Mouse (Mus musculus): ENCODE measurements around the gene Srgap3. TPM values are rescaled to one million over a fixed set of nuclear protein-coding genes. Genes with fewer than 3 reads are reported as not detected.

Gene Srgap3
- polyA plus RNA-seq, 1 experiment from 2014 or later: 1.5 TPM

DNA sequence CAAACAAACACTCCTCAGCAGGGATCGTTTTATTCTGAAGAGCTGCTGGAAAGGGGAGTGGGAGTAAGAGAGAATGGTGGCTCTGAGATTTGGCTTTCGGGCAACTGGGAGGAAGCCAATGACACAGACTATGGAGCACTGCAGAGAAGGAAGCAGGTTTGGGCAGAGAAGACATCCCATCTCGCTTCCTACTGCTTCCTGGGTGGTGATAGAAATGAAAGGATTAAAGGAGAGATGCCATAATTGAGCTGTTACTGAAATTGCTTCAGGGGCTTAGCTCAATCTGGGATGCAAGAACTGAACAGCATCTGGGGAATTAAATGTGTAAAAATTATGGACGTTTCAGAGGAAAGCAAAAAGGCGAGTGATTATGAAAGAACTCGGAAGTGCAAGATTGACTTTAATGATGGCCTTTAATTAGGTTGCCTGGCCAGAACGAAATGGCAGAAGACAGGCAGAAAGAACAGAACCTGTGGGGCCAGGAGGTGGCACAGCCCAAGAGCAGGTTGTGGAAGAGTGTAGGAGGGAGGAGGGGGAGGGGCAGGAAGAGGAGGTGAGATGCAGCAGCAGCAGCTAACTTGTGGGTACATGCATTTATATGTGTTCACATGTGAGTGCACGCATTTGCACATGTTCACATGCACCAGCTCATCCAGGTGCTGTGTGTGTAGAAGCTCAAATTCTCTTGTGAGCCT lies 126.6 kb downstream of the Srgap3 start:
- WGBS: 70% methylated on average over 8 of the region's 8 CpGs
- Histone ChIP-seq H3K27ac (replicated peaks) (no peak overlapping the region), H3K4me3 (ENCODE audit: low read depth, low read length) (no peak overlapping the region)

GRCm38 (mm10) chr6:112818403-112818901 lies 128.6 kb downstream of the Srgap3 start:
- no peak for ATAC-seq (ENCODE audit: low FRiP score, low TSS enrichment)
- no peak overlapping the region for H3K27ac ChIP-seq (replicated peaks)
- DNase-seq (ENCODE audit: low spot score): no peak
- H3K4me2 ChIP-seq (replicated peaks; ENCODE audit: low read depth): no peak overlapping the region
- no peaks in the 10 kb centered on the region for H3K9me3 ChIP-seq (ENCODE audit: control insufficient read depth, low read length)
- no peak overlapping the region for H3K9ac ChIP-seq (ENCODE audit: low read length)
- no peaks in the 10 kb centered on the region for H3K36me3 ChIP-seq (ENCODE audit: control insufficient read depth, insufficient read depth, low read length)
- no peaks in the 10 kb centered on the region for H3K4me1 ChIP-seq (replicated peaks; ENCODE audit: control insufficient read depth, insufficient read depth)
- WGBS: 79% methylated on average over 7 of the region's 7 CpGs
- H3K4me3 ChIP-seq (ENCODE audit: low read depth, low read length): no peak overlapping the region
- H3K27me3 ChIP-seq (ENCODE audit: control insufficient read depth, insufficient read depth, low read length): no peaks in the 10 kb centered on the region
- TF ChIP-seq EP300 (optimal IDR thresholded peaks at IDR 0.05) (no peak), CTCF (IDR thresholded peaks at IDR 0.05; ENCODE audit: low read depth) (no peak)

More for the DNA sequence above, 126.6 kb downstream of the Srgap3 start:
- Histone ChIP-seq H3K4me1 (replicated peaks; ENCODE audit: control insufficient read depth, insufficient read depth) (no peaks in the 10 kb centered on the region), H3K9me3 (ENCODE audit: control insufficient read depth, low read length) (no peaks in the 10 kb centered on the region), H3K4me2 (replicated peaks; ENCODE audit: low read depth) (no peak overlapping the region), H3K36me3 (ENCODE audit: control insufficient read depth, insufficient read depth, low read length) (no peaks in the 10 kb centered on the region), H3K9ac (ENCODE audit: low read length) (no peak overlapping the region), H3K27me3 (ENCODE audit: control insufficient read depth, insufficient read depth, low read length) (no peaks in the 10 kb centered on the region)
- TF ChIP-seq CTCF (IDR thresholded peaks at IDR 0.05; ENCODE audit: low read depth) (no peak), EP300 (optimal IDR thresholded peaks at IDR 0.05) (no peak)
- no peak for DNase-seq (ENCODE audit: low spot score)
- ATAC-seq (ENCODE audit: low FRiP score, low TSS enrichment): no peak

DNA sequence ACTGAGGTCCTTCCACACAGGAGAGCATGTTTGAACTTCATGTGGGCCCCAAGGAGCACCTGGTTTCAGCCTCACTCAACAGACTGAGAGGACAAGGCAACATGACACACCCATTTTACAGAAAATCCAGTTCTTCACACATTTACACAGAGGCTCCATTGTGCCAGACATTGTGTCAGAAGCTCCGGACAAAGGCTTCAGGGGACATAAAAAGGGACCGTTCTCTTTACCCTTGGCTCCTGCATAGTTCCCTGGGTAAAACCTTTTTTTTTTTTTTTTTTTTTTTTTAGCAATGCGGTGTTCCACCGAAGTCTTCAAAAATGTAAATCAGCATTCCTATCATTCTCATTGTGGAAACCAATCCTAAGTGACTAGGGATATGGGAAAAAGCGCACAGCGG lies 131.5 kb downstream of the Srgap3 start:
- Histone ChIP-seq H3K4me2 (replicated peaks; ENCODE audit: low read depth) (no peak overlapping the region), H3K27me3 (ENCODE audit: control insufficient read depth, insufficient read depth, low read length) (no peaks in the 10 kb centered on the region), H3K27ac (replicated peaks) (no peak overlapping the region), H3K4me1 (replicated peaks; ENCODE audit: control insufficient read depth, insufficient read depth) (no peaks in the 10 kb centered on the region), H3K9ac (ENCODE audit: low read length) (no peak overlapping the region), H3K36me3 (ENCODE audit: control insufficient read depth, insufficient read depth, low read length) (no peaks in the 10 kb centered on the region), H3K9me3 (ENCODE audit: control insufficient read depth, low read length) (no peaks in the 10 kb centered on the region), H3K4me3 (ENCODE audit: low read depth, low read length) (no peak overlapping the region)
- ATAC-seq (ENCODE audit: low FRiP score, low TSS enrichment) (no peak), DNase-seq (ENCODE audit: low spot score) (no peak)
- WGBS: 57% methylated on average over 6 of the region's 6 CpGs
- TF ChIP-seq EP300 (optimal IDR thresholded peaks at IDR 0.05) (no peak), CTCF (IDR thresholded peaks at IDR 0.05; ENCODE audit: low read depth) (no peak)

DNA sequence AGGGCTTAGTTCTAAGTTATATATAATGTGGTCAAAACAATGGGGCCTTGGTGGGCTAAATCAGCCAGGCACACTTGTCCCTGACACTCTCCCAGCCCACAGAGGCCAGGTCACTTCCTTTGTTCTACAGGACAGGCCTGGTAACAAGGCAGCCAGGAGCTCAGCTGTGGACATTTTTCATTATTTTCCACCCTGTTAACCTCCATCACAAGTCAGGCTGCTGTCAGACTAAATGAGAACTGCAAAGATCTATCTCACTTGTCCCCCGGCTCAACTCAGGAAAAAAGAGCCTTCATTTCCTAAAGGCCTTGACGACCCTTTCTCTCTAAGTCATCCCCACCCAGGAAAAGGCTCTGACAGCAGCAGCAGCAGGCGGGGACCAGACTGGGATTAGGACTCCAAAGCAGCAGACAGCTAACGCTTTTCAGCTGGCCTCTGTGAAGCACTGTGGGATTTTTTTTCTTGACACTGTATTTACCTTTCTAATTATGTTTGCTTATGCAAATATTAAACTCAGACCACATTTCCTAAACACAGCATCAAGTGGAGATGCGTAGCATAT lies 132.5 kb downstream of the Srgap3 start:
- no peak for TF ChIP-seq EP300 (optimal IDR thresholded peaks at IDR 0.05)
- no peak for TF ChIP-seq CTCF (IDR thresholded peaks at IDR 0.05; ENCODE audit: low read depth)
- 23% methylated on average over 5 of the region's 5 CpGs for WGBS
- no peaks in the 10 kb centered on the region for H3K27me3 ChIP-seq (ENCODE audit: control insufficient read depth, insufficient read depth, low read length)
- H3K9ac ChIP-seq (ENCODE audit: low read length): no peak overlapping the region
- H3K9me3 ChIP-seq (ENCODE audit: control insufficient read depth, low read length): no peaks in the 10 kb centered on the region
- no peaks in the 10 kb centered on the region for H3K4me1 ChIP-seq (replicated peaks; ENCODE audit: control insufficient read depth, insufficient read depth)
- no peak for ATAC-seq (ENCODE audit: low FRiP score, low TSS enrichment)
- no peak overlapping the region; the same call in 1 of the 2 replicates for H3K27ac ChIP-seq (replicated peaks)
- DNase-seq (ENCODE audit: low spot score): no peak
- no peaks in the 10 kb centered on the region for H3K36me3 ChIP-seq (ENCODE audit: control insufficient read depth, insufficient read depth, low read length)
- H3K4me3 ChIP-seq (ENCODE audit: low read depth, low read length): no peak overlapping the region
- no peak overlapping the region for H3K4me2 ChIP-seq (replicated peaks; ENCODE audit: low read depth)

- 96% methylated on average over 7 of the region's 7 CpGs for WGBS
- ATAC-seq (ENCODE audit: low FRiP score, low TSS enrichment) (no peak), DNase-seq (ENCODE audit: low spot score) (no peak)
- Histone ChIP-seq H3K27me3 (ENCODE audit: control insufficient read depth, insufficient read depth, low read length) (no peaks in the 10 kb centered on the region), H3K4me2 (replicated peaks; ENCODE audit: low read depth) (no peak overlapping the region), H3K9me3 (ENCODE audit: control insufficient read depth, low read length) (no peaks in the 10 kb centered on the region), H3K4me1 (replicated peaks; ENCODE audit: control insufficient read depth, insufficient read depth) (no peaks in the 10 kb centered on the region), H3K4me3 (ENCODE audit: low read depth, low read length) (no peak overlapping the region), H3K27ac (replicated peaks) (no peak overlapping the region), H3K36me3 (ENCODE audit: control insufficient read depth, insufficient read depth, low read length) (no peaks in the 10 kb centered on the region), H3K9ac (ENCODE audit: low read length) (no peak overlapping the region)
- TF ChIP-seq CTCF (IDR thresholded peaks at IDR 0.05; ENCODE audit: low read depth) (no peak), EP300 (optimal IDR thresholded peaks at IDR 0.05) (no peak)
Measured at GRCm38 (mm10) chr6:112812884-112813283, 134.2 kb downstream of the Srgap3 start.

DNA sequence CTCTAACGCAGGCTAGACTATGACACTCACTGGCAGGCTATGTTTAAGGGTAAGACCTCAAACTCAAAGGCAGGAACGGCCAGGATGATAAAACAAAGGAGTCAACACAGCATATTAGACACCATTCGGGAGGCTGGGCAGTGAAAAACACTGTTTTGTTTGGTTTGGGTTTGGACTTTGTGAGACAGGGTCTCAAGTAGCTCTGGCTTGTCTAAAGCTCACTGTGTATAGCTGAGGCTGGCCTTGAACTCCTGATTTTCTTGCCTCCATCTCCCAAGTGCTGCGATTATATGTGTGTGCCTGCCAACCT lies 136.6 kb downstream of the Srgap3 start:
- no peak overlapping the region for H3K4me3 ChIP-seq (ENCODE audit: low read depth, low read length)
- H3K4me1 ChIP-seq (replicated peaks; ENCODE audit: control insufficient read depth, insufficient read depth): no peaks in the 10 kb centered on the region
- DNase-seq (ENCODE audit: low spot score) (no peak), ATAC-seq (ENCODE audit: low FRiP score, low TSS enrichment) (no peak)
- TF ChIP-seq EP300 (optimal IDR thresholded peaks at IDR 0.05) (no peak), CTCF (IDR thresholded peaks at IDR 0.05; ENCODE audit: low read depth) (no peak)
- H3K9ac ChIP-seq (ENCODE audit: low read length): no peak overlapping the region
- H3K27me3 ChIP-seq (ENCODE audit: control insufficient read depth, insufficient read depth, low read length): no peaks in the 10 kb centered on the region
- H3K9me3 ChIP-seq (ENCODE audit: control insufficient read depth, low read length): no peaks in the 10 kb centered on the region
- H3K36me3 ChIP-seq (ENCODE audit: control insufficient read depth, insufficient read depth, low read length): no peaks in the 10 kb centered on the region
- WGBS: 72% methylated on average over 4 of the region's 4 CpGs
- no peak overlapping the region for H3K27ac ChIP-seq (replicated peaks)
- no peak overlapping the region for H3K4me2 ChIP-seq (replicated peaks; ENCODE audit: low read depth)
